Mouse (Mus musculus) frontal cortex, postnatal 36 days (tissue): ENCODE measurements around the gene BC048562.
A peak's percentile ranks its signal among the peaks of the same experiment; 100 is the strongest.

Experiments
- DNase-seq, 2 experiments: peaks; one replicate each; pipeline ENCODE4 v3.0.0; 2022; ENCODE audit warnings: low spot score in 2 of 2

BC048562 gene

GRCm38 (mm10) chr9:108436182-108436581 is at the start of gene BC048562:
Gene BC048562, plus strand, starts transcription at chr9:108436482.
- no peak for DNase-seq

- no peak for DNase-seq
These were observed 49.5 kb upstream of the BC048562 start for GRCm38 (mm10) chr9:108386816-108387215.

GRCm38 (mm10) chr9:108388601-108389000 is 47.7 kb upstream of the BC048562 start:
- DNase-seq, result no peak

GRCm38 (mm10) chr9:108389220-108389619 is 47.1 kb upstream of the BC048562 start:
- DNase-seq, result no peak

GRCm38 (mm10) chr9:108392676-108393075 is 43.6 kb upstream of the BC048562 start, which contains the start of gene 1700102P08Rik:
Gene 1700102P08Rik, plus strand, starts transcription at chr9:108392805.
- no peak for DNase-seq

GRCm38 (mm10) chr9:108394191-108394590 is 42.1 kb upstream of the BC048562 start:
- DNase-seq, result no peak

- no peak for DNase-seq
These were observed 40.9 kb upstream of the BC048562 start for GRCm38 (mm10) chr9:108395427-108395826.

DNA sequence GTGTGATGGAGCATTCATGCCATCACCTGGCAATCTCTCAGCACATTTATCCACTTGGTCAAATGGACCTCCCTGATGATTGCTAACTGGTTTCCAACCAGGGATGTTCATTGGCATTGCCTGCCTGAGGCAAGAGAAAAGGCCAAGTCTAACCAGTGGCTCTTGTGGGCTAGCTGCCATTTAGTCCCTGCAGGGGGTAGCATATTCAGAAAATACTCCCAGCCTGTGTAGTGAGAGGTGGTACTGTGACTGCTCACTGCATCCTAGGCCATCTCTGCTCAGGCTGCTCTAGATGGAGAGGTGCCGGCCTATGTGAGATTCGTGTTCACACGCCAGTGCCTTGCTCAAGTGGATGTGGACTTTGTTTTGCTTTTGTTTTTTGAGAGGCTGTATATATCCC is 38.0 kb upstream of the BC048562 start:
- DNase-seq, result no peak

DNA sequence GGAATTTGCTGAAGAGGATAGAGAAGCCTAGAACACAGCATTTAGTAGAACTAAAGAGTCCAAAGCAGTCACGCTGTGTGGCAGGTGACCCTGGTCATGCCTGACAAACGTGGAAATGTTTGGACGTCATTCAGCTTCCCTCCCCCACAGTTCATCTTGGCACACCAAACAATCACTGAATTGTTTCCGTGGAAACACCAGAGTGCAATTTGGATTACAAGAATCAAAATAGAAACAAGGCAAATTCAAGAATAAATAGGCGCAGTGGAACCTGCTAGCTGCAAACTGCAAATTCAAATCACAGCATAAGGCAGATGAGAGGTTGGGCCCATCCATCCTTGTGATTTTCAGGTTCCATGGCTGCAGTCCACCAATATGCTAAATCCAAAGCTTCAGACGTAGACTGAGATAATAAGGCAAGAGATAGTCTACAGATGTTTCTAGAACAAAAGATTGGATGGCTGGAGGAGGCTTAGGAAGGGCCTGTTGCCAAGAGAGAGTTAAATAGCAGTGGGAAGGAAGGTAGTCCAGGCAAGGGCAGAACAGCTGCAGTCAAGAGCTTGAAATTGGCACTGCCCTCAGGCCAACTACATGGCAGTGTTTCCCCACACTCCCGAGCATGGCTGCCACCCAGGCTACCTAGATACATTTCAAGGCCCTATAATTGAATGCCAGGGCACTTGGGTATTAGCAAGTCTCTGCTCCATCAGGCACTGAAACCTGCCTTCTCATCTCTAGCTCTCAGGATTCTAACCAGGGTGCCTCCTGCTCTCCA is 34.9 kb upstream of the BC048562 start:
- peak; percentile 58 to 84 for DNase-seq

DNA sequence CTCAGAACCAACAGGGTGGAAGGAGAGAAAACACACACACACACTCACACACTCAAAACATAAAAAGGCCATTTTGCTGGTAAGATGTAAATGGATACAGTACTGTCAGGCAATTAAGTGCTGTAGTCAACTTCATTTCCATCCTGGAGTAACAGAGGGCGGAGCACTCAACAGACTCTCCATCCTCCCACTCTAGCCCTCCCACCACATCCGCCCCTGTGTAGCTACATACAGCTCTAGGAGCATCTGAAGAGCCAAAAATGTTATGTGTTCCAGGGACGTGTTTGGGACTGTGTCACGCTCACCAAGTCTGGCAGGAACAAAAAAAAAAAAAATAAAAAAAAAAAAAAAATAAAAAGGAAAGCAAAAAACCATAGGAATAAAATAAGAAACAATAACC is 33.2 kb upstream of the BC048562 start:
- DNase-seq, result peak; percentile 55 to 64

- no peak for DNase-seq
These were observed 31.8 kb upstream of the BC048562 start for GRCm38 (mm10) chr9:108404451-108404850.

- no peak for DNase-seq
These were observed 26.7 kb upstream of the BC048562 start for GRCm38 (mm10) chr9:108409535-108409934.

DNA sequence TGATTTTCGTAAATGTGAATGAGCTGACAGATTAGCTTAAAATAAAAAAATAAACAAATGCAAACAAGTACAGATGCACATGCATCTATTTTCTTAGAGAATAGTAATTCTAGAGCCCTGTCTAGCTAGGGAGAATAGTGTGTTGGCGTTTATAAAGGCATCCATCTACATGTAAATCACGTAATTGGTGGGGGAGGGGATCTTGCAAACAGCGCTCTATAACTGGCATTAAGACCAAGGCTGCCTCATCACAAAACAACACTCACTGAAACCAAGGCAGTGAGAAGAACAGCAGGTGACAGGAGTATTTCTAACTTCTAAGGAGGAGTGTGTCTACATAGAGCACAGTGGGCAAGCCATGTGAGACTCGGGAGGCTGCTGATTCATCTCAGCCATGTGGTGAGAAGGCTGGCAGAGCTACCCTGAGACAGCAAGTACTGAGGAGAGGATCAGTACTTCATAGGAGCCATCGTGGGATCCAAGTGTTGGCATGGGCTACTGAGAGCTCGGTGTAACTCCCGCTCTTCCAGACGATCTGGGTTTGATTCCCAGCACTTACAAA is 24.8 kb upstream of the BC048562 start:
- DNase-seq, result peak; percentile 68 to 80

GRCm38 (mm10) chr9:108412221-108412620 is 24.1 kb upstream of the BC048562 start:
- DNase-seq, result peak in 1 of 2 experiments; percentile 41

GRCm38 (mm10) chr9:108428384-108428783 is 7.9 kb upstream of the BC048562 start, which contains the start of gene Ccdc36:
Gene Ccdc36, minus strand, starts transcription at chr9:108428484.
- DNase-seq, result no peak

DNA sequence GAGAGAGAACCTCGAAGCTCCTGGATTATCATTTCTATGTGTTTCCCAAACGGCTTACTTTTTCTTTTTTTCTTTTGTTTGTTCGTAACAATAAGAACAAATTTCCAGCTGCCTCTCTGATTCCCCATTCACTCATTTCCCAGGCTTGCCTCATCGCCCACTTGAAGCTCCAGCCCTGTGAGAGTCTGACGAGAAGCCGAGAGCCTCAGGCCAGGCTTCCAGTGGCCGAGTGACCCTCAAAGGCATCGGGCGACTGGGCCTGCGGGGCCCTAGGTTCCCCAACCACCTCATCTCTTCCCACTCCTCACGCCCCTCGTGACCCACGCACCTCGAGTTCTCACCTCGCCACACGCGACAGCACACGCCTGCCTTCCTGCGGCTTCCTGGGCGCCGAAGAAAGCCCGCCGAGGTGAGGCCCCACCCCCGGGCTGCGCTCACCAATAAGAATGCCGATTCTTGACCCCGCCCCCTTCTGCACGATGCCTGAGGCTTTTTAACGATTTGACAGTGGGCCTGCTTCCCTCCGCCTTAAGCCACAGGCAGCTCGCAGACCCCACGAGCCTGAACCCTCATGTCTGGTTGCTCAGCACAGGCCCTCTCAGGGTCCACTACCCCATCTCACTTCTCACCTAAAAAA is 4.7 kb upstream of the BC048562 start:
- DNase-seq, result no peak

GRCm38 (mm10) chr9:108439176-108439575 is 2.9 kb downstream of the BC048562 start:
- DNase-seq, result peak in 1 of 2 experiments; percentile 20

- peak in 1 of 2 experiments; percentile 53 for DNase-seq
These were observed 4.2 kb downstream of the BC048562 start for GRCm38 (mm10) chr9:108440485-108440884.

GRCm38 (mm10) chr9:108441236-108441919 is 5.1 kb downstream of the BC048562 start:
- peak in 1 of 2 experiments; percentile 81 for DNase-seq

DNA sequence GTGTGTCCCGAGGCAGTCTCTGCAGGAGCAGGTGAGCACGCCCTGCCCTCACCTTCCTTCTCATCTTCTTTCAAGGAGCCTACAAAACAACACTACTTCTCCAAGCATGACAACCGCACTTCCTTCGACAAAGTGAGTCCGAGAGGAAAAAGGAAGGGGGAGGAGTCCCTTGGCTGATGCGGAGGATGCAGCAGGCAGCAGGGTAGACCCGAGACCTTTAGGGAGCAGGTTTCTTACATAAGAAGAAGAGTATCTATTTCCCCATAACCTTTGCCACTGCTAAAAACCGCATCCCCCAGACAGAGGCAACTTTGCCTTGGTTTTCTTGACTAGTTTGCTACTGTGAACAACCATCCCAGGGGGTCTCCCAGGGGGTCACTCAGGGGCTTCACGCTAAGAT is 8.8 kb downstream of the BC048562 start:
- DNase-seq, result no peak

DNA sequence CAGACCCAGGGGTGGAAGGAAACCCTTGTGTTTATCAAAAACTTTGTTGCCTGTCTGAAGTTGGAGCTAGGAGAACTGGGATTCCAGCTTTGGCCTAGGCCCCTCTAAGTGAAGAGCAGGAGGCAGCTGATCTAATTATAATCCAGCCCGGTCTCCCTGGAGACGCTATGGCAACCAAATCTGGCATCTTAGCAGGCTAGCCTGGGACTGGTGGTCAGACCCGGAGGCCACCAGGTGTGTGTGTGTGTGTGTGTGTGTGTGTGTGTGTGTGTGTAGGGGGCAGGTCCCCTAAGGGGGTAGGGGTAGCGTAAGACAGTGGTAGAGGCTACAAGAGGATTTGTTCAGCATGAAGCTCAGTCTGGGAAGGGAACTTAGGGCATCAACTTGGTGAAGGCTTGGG is 13.6 kb downstream of the BC048562 start:
- peak in 1 of 2 experiments; percentile 69 for DNase-seq
